Mouse (Mus musculus) CH12.LX (cell line): ENCODE measurements around the gene Shld2. TPM values are rescaled to one million over a fixed set of nuclear protein-coding genes. Genes with fewer than 3 reads are reported as not detected.

Source experiments
- DNase-seq: peaks from one replicate; pipeline ENCODE4 v3.0.0-alpha.2; 2013; ENCODE audit errors: extremely low read depth
- H3K27ac ChIP-seq: 2 replicates; pipeline ENCODE4 v1.5.1; 2012; ENCODE audit warnings: low read depth, mild to moderate bottlenecking, control low read depth, moderate library complexity; ENCODE audit not compliant: insufficient read depth
- H3K27me3 ChIP-seq: replicated peaks from 2 replicates; pipeline ENCODE3; 2012; ENCODE audit warnings: inconsistent platforms
- H3K36me3 ChIP-seq, 2 experiments: replicated peaks in 1 of 2; 2 replicates each; pipeline versions ENCODE3 to v1.6.1; 2012; ENCODE audit warnings: inconsistent platforms in 1 of 2, low read length in 1 of 2, mild to moderate bottlenecking in 1 of 2, mixed read lengths in 1 of 2, moderate library complexity in 1 of 2; ENCODE audit not compliant: control insufficient read depth in 1 of 2, insufficient read depth in 1 of 2
- H3K4me1 ChIP-seq, 2 experiments: 2 replicates each; pipeline ENCODE4 v1.6.1; 2012; ENCODE audit warnings: inconsistent platforms in 1 of 2, moderate library complexity in 1 of 2; ENCODE audit not compliant: insufficient read depth in 2 of 2, control insufficient read depth in 1 of 2
- H3K4me2 ChIP-seq: 2 replicates; pipeline ENCODE4 v1.6.1; 2012; ENCODE audit warnings: low read depth, mild to moderate bottlenecking, control low read depth; ENCODE audit not compliant: poor library complexity, insufficient read depth, severe bottlenecking
- H3K4me3 ChIP-seq, 3 experiments: fragments of 150-350 bp in 1 of 3; sonication (generic) in 1 of 3; replicated peaks in 1 of 3; 2 replicates each; pipeline versions ENCODE3 to v1.5.1; 2011 to 2012; ENCODE audit warnings: low read depth in 2 of 3, low read length in 2 of 3, mild to moderate bottlenecking in 2 of 3, moderate library complexity in 2 of 3, control low read depth in 1 of 3, improper control_type of control experiment in 1 of 3, inconsistent platforms in 1 of 3, mixed read lengths in 1 of 3; ENCODE audit not compliant: poor library complexity in 1 of 3
- H3K79me2 ChIP-seq: replicated peaks from 2 replicates; pipeline ENCODE4 v1.6.1; 2012; ENCODE audit warnings: mild to moderate bottlenecking, moderate library complexity; ENCODE audit not compliant: control insufficient read depth, poor library complexity, insufficient read depth, severe bottlenecking; ENCODE audit errors: extremely low read depth
- H3K9ac ChIP-seq: 2 replicates; pipeline ENCODE4 v1.6.1; 2012; ENCODE audit warnings: low read depth, mild to moderate bottlenecking, control low read depth, moderate library complexity; ENCODE audit not compliant: insufficient read depth
- H3K9me3 ChIP-seq: replicated peaks from 2 replicates; pipeline ENCODE3; 2012; ENCODE audit warnings: low read length, inconsistent platforms, mixed read lengths
- BHLHE40 ChIP-seq: IDR thresholded peaks from 2 replicates; pipeline ENCODE4 v1.6.1; 2011; ENCODE audit warnings: mild to moderate bottlenecking, low read depth, low read length, improper control_type of control experiment
- CTCF ChIP-seq, 2 experiments: IDR thresholded peaks in 1 of 2; conservative IDR thresholded peaks in 1 of 2; 2 replicates each; pipeline ENCODE4 v1.5.1; 2011 to 2012; ENCODE audit warnings: low read depth in 2 of 2, low read length in 2 of 2, improper control_type of control experiment in 1 of 2, inconsistent platforms in 1 of 2, mild to moderate bottlenecking in 1 of 2, moderate library complexity in 1 of 2
- E2F4 ChIP-seq: IDR thresholded peaks from 2 replicates; pipeline ENCODE4 v1.6.1; 2011; ENCODE audit warnings: low read depth, low read length, improper control_type of control experiment; ENCODE audit not compliant: insufficient replicate concordance
- EP300 ChIP-seq: IDR thresholded peaks from 2 replicates; pipeline ENCODE4 v1.6.1; 2011; ENCODE audit warnings: low read length, improper control_type of control experiment
- ETS1 ChIP-seq: conservative IDR thresholded peaks from 2 replicates; pipeline ENCODE4 v1.6.1; 2012; ENCODE audit warnings: low read depth, mild to moderate bottlenecking, inconsistent platforms, low read length, improper control_type of control experiment, moderate library complexity
- GABPA ChIP-seq: IDR thresholded peaks from 2 replicates; pipeline ENCODE4 v1.6.1; 2012; ENCODE audit warnings: low read depth, low read length, improper control_type of control experiment, inconsistent platforms; ENCODE audit not compliant: insufficient replicate concordance
- IRF4 ChIP-seq: IDR thresholded peaks from 2 replicates; pipeline ENCODE4 v1.6.1; 2014; ENCODE audit warnings: low read depth, mild to moderate bottlenecking, inconsistent platforms, low read length, improper control_type of control experiment
- MAFK ChIP-seq: IDR thresholded peaks from 2 replicates; pipeline ENCODE4 v1.6.1; 2011; ENCODE audit warnings: low read length, improper control_type of control experiment; ENCODE audit not compliant: insufficient replicate concordance
- MXI1 ChIP-seq: IDR thresholded peaks from 2 replicates; pipeline ENCODE4 v1.6.1; 2011; ENCODE audit warnings: mild to moderate bottlenecking, low read depth, low read length, improper control_type of control experiment
- NELFE ChIP-seq: IDR thresholded peaks from 2 replicates; pipeline ENCODE4 v1.6.1; 2011; ENCODE audit warnings: low read depth, low read length, improper control_type of control experiment
- NRF1 ChIP-seq: IDR thresholded peaks from 2 replicates; pipeline ENCODE4 v1.6.1; 2014; ENCODE audit warnings: low read depth, mild to moderate bottlenecking, inconsistent platforms, low read length, improper control_type of control experiment, moderate library complexity
- PAX5 ChIP-seq: IDR thresholded peaks from 2 replicates; pipeline ENCODE4 v1.6.1; 2012; ENCODE audit warnings: low read length, inconsistent platforms, mixed read lengths
- POLR2A ChIP-seq: IDR thresholded peaks from 2 replicates; pipeline ENCODE4 v1.6.1; 2011; ENCODE audit warnings: low read depth, mild to moderate bottlenecking, improper control_type of control experiment, low read length
- RAD21 ChIP-seq: IDR thresholded peaks from 2 replicates; pipeline ENCODE4 v1.6.1; 2011; ENCODE audit warnings: low read depth, mild to moderate bottlenecking, low read length, improper control_type of control experiment, moderate library complexity
- SIN3A ChIP-seq: IDR thresholded peaks from 2 replicates; pipeline ENCODE4 v1.6.1; 2012; ENCODE audit warnings: low read length, improper control_type of control experiment, inconsistent platforms
- TBP ChIP-seq: conservative IDR thresholded peaks from 2 replicates; pipeline ENCODE4 v1.6.1; 2011; ENCODE audit warnings: low read depth, low read length, improper control_type of control experiment
- TCF12 ChIP-seq: IDR thresholded peaks from 2 replicates; pipeline ENCODE4 v1.6.1; 2014; ENCODE audit warnings: low read depth, mild to moderate bottlenecking, inconsistent platforms, low read length, improper control_type of control experiment
- UBTF ChIP-seq: IDR thresholded peaks from 2 replicates; pipeline ENCODE4 v1.6.1; 2012; ENCODE audit warnings: low read depth, mild to moderate bottlenecking, inconsistent platforms, low read length, improper control_type of control experiment, moderate library complexity
- ZKSCAN1 ChIP-seq: IDR thresholded peaks from 2 replicates; pipeline ENCODE4 v1.6.1; 2012; ENCODE audit warnings: low read depth, inconsistent platforms, low read length, improper control_type of control experiment, borderline replicate concordance
- dilution Hi-C: fragments of 300-500 bp; cut with MboI; formaldehyde crosslinking; loops from 2 replicates; pipeline ENCODE4 v1.14.3; 2020; ENCODE audit warnings: low sequenced_read_pairs; ENCODE audit not compliant: extremely low pct_unique_long_range_greater_than_20kb, extremely low pct_ligation_motif_present
- in situ Hi-C: fragments of 300-500 bp; cut with MboI; formaldehyde crosslinking; loops from 3 replicates; pipeline ENCODE4 v1.14.3; 2019; ENCODE audit warnings: low sequenced_read_pairs, low pct_ligation_motif_present, low pct_unique_long_range_greater_than_20kb, mixed read lengths
- polyA plus RNA-seq: library from polyadenylated mRNA; unstranded; fragments of >175 nt; gene quantifications from 2 replicates; pipeline ENCODE4 v1.2.1, GENCODE M21; 2012; ENCODE audit warnings: low read depth; ENCODE audit not compliant: insufficient read length
- total RNA-seq, 2 experiments: library from RNA; depleted of rRNA; stranded (reverse); fragments of 300-350 nt in 1 of 2; fragments of >200 nt in 1 of 2; gene quantifications; 2 replicates each; pipeline ENCODE4 v1.2.3; 2012 to 2014

The Shld2 gene
- total and polyA plus RNA-seq, 3 experiments: 12.0 to 21.8 (median 13.9) TPM

GRCm38 (mm10) chr14:34223362-34223898, 86.9 kb downstream of the Shld2 start:
- Histone ChIP-seq H3K27ac (no peak overlapping the region), H3K4me1 (peaks cover 6% of the 10 kb centered on the region in 2 experiments)
- TF ChIP-seq ETS1 (no peak), TBP (no peak), UBTF (no peak), ZKSCAN1 (no peak), GABPA (no peak), E2F4 (no peak), BHLHE40 (no peak), CTCF (conservative IDR thresholded peaks at IDR 0.05 in 1 of 2, IDR thresholded peaks at IDR 0.05 in 1 of 2; ENCODE audit: low read depth in 2 of 2, low read length in 2 of 2) (no peak), IRF4 (no peak), MAFK (no peak), SIN3A (no peak), MXI1 (no peak), NELFE (no peak)
- TF ChIP-seq, all 38 proteins: peak for 0
- Histone ChIP-seq H3K4me3 (no peak overlapping the region), H3K79me2 (no peaks in the 10 kb centered on the region), H3K4me2 (no peak overlapping the region), H3K9ac (no peak overlapping the region), H3K36me3 (no peaks in the 10 kb centered on the region), H3K9me3 (no peaks in the 10 kb centered on the region), H3K27me3 (no peaks in the 10 kb centered on the region)
- DNase-seq: no peak
- dilution Hi-C loops: no loop called here
- in situ Hi-C loops: no loop called here

GRCm38 (mm10) chr14:34221416-34222077, 88.7 kb downstream of the Shld2 start:
- in situ Hi-C loops (no loop called here), dilution Hi-C loops (no loop called here)
- H3K27me3 ChIP-seq: no peaks in the 10 kb centered on the region
- H3K4me2 ChIP-seq: no peak overlapping the region
- H3K4me1 ChIP-seq: no peaks in the 10 kb centered on the region
- TF ChIP-seq EP300 (no peak), MAFK (no peak), GABPA (no peak), PAX5 (no peak), NRF1 (no peak), ZKSCAN1 (no peak), RAD21 (no peak), CTCF (conservative IDR thresholded peaks at IDR 0.05 in 1 of 2, IDR thresholded peaks at IDR 0.05 in 1 of 2; ENCODE audit: low read depth in 2 of 2, low read length in 2 of 2) (no peak), POLR2A (no peak), TCF12 (no peak)
- no peaks in the 10 kb centered on the region for H3K36me3 ChIP-seq
- no peak overlapping the region for H3K9ac ChIP-seq
- H3K4me3 ChIP-seq: no peak overlapping the region
- H3K9me3 ChIP-seq: no peaks in the 10 kb centered on the region
- H3K27ac ChIP-seq: no peak overlapping the region
- H3K79me2 ChIP-seq: no peaks in the 10 kb centered on the region
- DNase-seq: no peak
